Mouse (Mus musculus): ENCODE measurements around the gene Dach1. TPM values are rescaled to one million over a fixed set of nuclear protein-coding genes. Genes with fewer than 3 reads are reported as not detected.

Dach1 gene
- polyA plus RNA-seq, 1 experiment, result 6.3 TPM

- Histone ChIP-seq H3K4me3 (replicated peaks; ENCODE audit: control insufficient read depth, low read depth, low read length) (no peak overlapping the region), H3K4me1 (ENCODE audit: control insufficient read depth, insufficient read depth, low read length) (no peaks in the 10 kb centered on the region), H3K27ac (ENCODE audit: control insufficient read depth, insufficient read depth, low read depth, low read length, poor library complexity) (no peak overlapping the region)
- TF ChIP-seq CTCF (IDR thresholded peaks at IDR 0.05; ENCODE audit: control insufficient read depth, insufficient read depth, low read length) (no peak), POLR2A (IDR thresholded peaks at IDR 0.05; ENCODE audit: borderline replicate concordance, control insufficient read depth, low read depth, low read length) (no peak)
Observed at GRCm38 (mm10) chr14:98046960-98047359, 122.6 kb downstream of the Dach1 start.

GRCm38 (mm10) chr14:98038524-98038923, 131.0 kb downstream of the Dach1 start:
- no peaks in the 10 kb centered on the region for H3K4me1 ChIP-seq (ENCODE audit: control insufficient read depth, insufficient read depth, low read length)
- no peak overlapping the region for H3K27ac ChIP-seq (ENCODE audit: control insufficient read depth, insufficient read depth, low read depth, low read length, poor library complexity)
- no peak overlapping the region for H3K4me3 ChIP-seq (replicated peaks; ENCODE audit: control insufficient read depth, low read depth, low read length)
- TF ChIP-seq POLR2A (IDR thresholded peaks at IDR 0.05; ENCODE audit: borderline replicate concordance, control insufficient read depth, low read depth, low read length), result no peak
- TF ChIP-seq CTCF (IDR thresholded peaks at IDR 0.05; ENCODE audit: control insufficient read depth, insufficient read depth, low read length), result no peak
- 57% methylated on average over 1 of the region's 1 CpGs for WGBS

GRCm38 (mm10) chr14:98037175-98037574, 132.4 kb downstream of the Dach1 start:
- Histone ChIP-seq H3K4me3 (replicated peaks; ENCODE audit: control insufficient read depth, low read depth, low read length) (no peak overlapping the region), H3K27ac (ENCODE audit: control insufficient read depth, insufficient read depth, low read depth, low read length, poor library complexity) (no peak overlapping the region), H3K4me1 (ENCODE audit: control insufficient read depth, insufficient read depth, low read length) (no peaks in the 10 kb centered on the region)
- TF ChIP-seq POLR2A (IDR thresholded peaks at IDR 0.05; ENCODE audit: borderline replicate concordance, control insufficient read depth, low read depth, low read length) (no peak), CTCF (IDR thresholded peaks at IDR 0.05; ENCODE audit: control insufficient read depth, insufficient read depth, low read length) (no peak)
- 82% methylated on average over 3 of the region's 3 CpGs for WGBS

GRCm38 (mm10) chr14:98035261-98035660, 134.3 kb downstream of the Dach1 start:
- H3K27ac ChIP-seq (ENCODE audit: control insufficient read depth, insufficient read depth, low read depth, low read length, poor library complexity), result no peak overlapping the region
- TF ChIP-seq POLR2A (IDR thresholded peaks at IDR 0.05; ENCODE audit: borderline replicate concordance, control insufficient read depth, low read depth, low read length) (no peak), CTCF (IDR thresholded peaks at IDR 0.05; ENCODE audit: control insufficient read depth, insufficient read depth, low read length) (no peak)
- WGBS, result 28% methylated on average over 1 of the region's 1 CpGs
- no peak overlapping the region for H3K4me3 ChIP-seq (replicated peaks; ENCODE audit: control insufficient read depth, low read depth, low read length)
- no peaks in the 10 kb centered on the region for H3K4me1 ChIP-seq (ENCODE audit: control insufficient read depth, insufficient read depth, low read length)

GRCm38 (mm10) chr14:98023540-98023939, 146.0 kb downstream of the Dach1 start:
- no peak overlapping the region for H3K27ac ChIP-seq (ENCODE audit: control insufficient read depth, insufficient read depth, low read depth, low read length, poor library complexity)
- TF ChIP-seq POLR2A (IDR thresholded peaks at IDR 0.05; ENCODE audit: borderline replicate concordance, control insufficient read depth, low read depth, low read length) (no peak), CTCF (IDR thresholded peaks at IDR 0.05; ENCODE audit: control insufficient read depth, insufficient read depth, low read length) (no peak)
- no peaks in the 10 kb centered on the region for H3K4me1 ChIP-seq (ENCODE audit: control insufficient read depth, insufficient read depth, low read length)
- no peak overlapping the region for H3K4me3 ChIP-seq (replicated peaks; ENCODE audit: control insufficient read depth, low read depth, low read length)
- WGBS, result 83% methylated on average over 4 of the region's 4 CpGs

GRCm38 (mm10) chr14:98014053-98014452, 155.5 kb downstream of the Dach1 start:
- Histone ChIP-seq H3K4me3 (replicated peaks; ENCODE audit: control insufficient read depth, low read depth, low read length) (no peak overlapping the region), H3K27ac (ENCODE audit: control insufficient read depth, insufficient read depth, low read depth, low read length, poor library complexity) (no peak overlapping the region), H3K4me1 (ENCODE audit: control insufficient read depth, insufficient read depth, low read length) (no peaks in the 10 kb centered on the region)
- TF ChIP-seq POLR2A (IDR thresholded peaks at IDR 0.05; ENCODE audit: borderline replicate concordance, control insufficient read depth, low read depth, low read length) (no peak), CTCF (IDR thresholded peaks at IDR 0.05; ENCODE audit: control insufficient read depth, insufficient read depth, low read length) (no peak)
- WGBS, result 86% methylated on average over 1 of the region's 1 CpGs

GRCm38 (mm10) chr14:98008501-98008900, 161.1 kb downstream of the Dach1 start:
- Histone ChIP-seq H3K4me1 (ENCODE audit: control insufficient read depth, insufficient read depth, low read length) (no peaks in the 10 kb centered on the region), H3K4me3 (replicated peaks; ENCODE audit: control insufficient read depth, low read depth, low read length) (no peak overlapping the region), H3K27ac (ENCODE audit: control insufficient read depth, insufficient read depth, low read depth, low read length, poor library complexity) (no peak overlapping the region)
- TF ChIP-seq CTCF (IDR thresholded peaks at IDR 0.05; ENCODE audit: control insufficient read depth, insufficient read depth, low read length) (no peak), POLR2A (IDR thresholded peaks at IDR 0.05; ENCODE audit: borderline replicate concordance, control insufficient read depth, low read depth, low read length) (no peak)
- 85% methylated on average over 6 of the region's 6 CpGs for WGBS

GRCm38 (mm10) chr14:98002021-98002680, 167.4 kb downstream of the Dach1 start:
- WGBS, result 50% methylated on average over 1 of the region's 1 CpGs
- TF ChIP-seq CTCF (IDR thresholded peaks at IDR 0.05; ENCODE audit: control insufficient read depth, insufficient read depth, low read length) (no peak), POLR2A (IDR thresholded peaks at IDR 0.05; ENCODE audit: borderline replicate concordance, control insufficient read depth, low read depth, low read length) (no peak)
- Histone ChIP-seq H3K27ac (ENCODE audit: control insufficient read depth, insufficient read depth, low read depth, low read length, poor library complexity) (no peak overlapping the region), H3K4me1 (ENCODE audit: control insufficient read depth, insufficient read depth, low read length) (no peaks in the 10 kb centered on the region), H3K4me3 (replicated peaks; ENCODE audit: control insufficient read depth, low read depth, low read length) (no peak overlapping the region)

- no peaks in the 10 kb centered on the region for H3K4me1 ChIP-seq (ENCODE audit: control insufficient read depth, insufficient read depth, low read length)
- no peak for TF ChIP-seq POLR2A (IDR thresholded peaks at IDR 0.05; ENCODE audit: borderline replicate concordance, control insufficient read depth, low read depth, low read length)
- TF ChIP-seq CTCF (IDR thresholded peaks at IDR 0.05; ENCODE audit: control insufficient read depth, insufficient read depth, low read length), result no peak
- H3K4me3 ChIP-seq (replicated peaks; ENCODE audit: control insufficient read depth, low read depth, low read length), result no peak overlapping the region
- H3K27ac ChIP-seq (ENCODE audit: control insufficient read depth, insufficient read depth, low read depth, low read length, poor library complexity), result no peak overlapping the region
Observed at GRCm38 (mm10) chr14:97998584-97998983, 171.0 kb downstream of the Dach1 start.

All from bone marrow, adult 2 months (tissue).